Mouse (Mus musculus): ENCODE results near the gene Cyp1b1. TPM values are rescaled to one million over a fixed set of nuclear protein-coding genes. Genes with fewer than 3 reads are reported as not detected.

Cyp1b1 gene
- polyA plus RNA-seq, 1 experiment: 35.5 TPM

- no peak for DNase-seq (ENCODE audit: low read depth)
Measured at GRCm38 (mm10) chr17:79713643-79714367, 1.1 kb downstream of the Cyp1b1 start.

GRCm38 (mm10) chr17:79713276-79713642 lies 1.6 kb downstream of the Cyp1b1 start:
- DNase-seq (ENCODE audit: low read depth): no peak

GRCm38 (mm10) chr17:79712536-79712935 lies 2.3 kb downstream of the Cyp1b1 start:
- DNase-seq (ENCODE audit: low read depth): no peak

DNA sequence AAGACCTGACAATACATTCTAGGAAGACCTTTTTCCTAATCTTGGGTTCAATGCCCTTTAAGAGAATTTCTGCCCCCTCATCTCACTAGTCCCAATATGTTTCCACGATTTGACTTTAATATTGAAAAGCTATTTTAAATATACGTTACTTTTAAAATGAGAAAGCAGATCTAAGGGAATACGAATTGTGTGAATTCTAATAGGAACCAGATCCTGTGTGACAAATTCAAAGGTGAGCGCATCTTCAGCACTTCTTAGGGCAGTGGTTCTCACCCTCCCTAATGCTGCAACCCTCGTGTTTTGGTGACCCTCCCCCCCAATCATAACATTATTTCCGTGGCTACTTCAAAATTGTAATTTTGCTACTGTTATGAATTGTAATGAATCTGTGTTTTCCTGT lies 2.9 kb downstream of the Cyp1b1 start:
- no peak for DNase-seq (ENCODE audit: low read depth)

- DNase-seq (ENCODE audit: low read depth): no peak
Measured at GRCm38 (mm10) chr17:79710246-79710842, 4.5 kb downstream of the Cyp1b1 start.

- DNase-seq (ENCODE audit: low read depth): no peak
Measured at GRCm38 (mm10) chr17:79709718-79710117, 5.1 kb downstream of the Cyp1b1 start.

GRCm38 (mm10) chr17:79708168-79708567 lies 6.7 kb downstream of the Cyp1b1 start:
- no peak for DNase-seq (ENCODE audit: low read depth)

DNA sequence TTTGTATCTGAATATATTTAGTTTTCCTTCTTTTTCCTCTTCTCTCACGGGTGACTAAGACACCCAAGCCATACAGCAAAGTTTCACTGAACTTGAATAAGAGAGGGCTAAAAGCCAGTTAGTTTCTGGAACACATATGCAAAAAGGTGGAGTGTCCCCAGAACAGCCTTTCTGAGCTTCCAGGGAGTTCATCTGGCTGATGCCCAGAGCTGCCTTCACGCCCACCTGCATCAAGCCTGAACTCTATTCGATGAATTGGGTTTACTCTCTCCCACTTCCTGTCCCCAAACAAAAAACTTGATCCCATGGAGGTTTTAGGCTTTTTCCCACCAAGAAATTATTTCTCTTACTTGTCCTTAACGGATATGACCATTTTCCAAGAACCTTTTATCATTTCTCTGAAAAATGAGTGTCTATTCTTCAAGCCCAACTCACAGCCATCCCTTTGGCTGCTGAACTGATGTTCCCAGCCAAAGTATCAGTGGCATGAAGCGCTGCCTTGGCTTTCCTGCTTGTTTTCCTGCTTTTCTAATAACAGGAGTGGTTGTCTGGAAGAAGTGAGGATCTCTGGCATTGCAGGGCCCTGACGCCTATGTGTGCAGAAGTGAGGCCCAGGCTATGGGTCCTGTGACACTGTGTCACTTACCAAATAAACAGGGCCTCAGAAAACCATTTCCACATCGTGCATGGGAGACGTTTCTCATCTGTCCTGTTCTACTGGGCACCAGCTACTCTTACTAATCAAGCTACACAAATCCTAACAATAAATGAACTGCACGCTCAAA lies 9.0 kb downstream of the Cyp1b1 start:
- no peak for DNase-seq (ENCODE audit: low read depth)

- peak; percentile 54 for DNase-seq (ENCODE audit: low read depth)
Measured at GRCm38 (mm10) chr17:79700871-79701270, 14.0 kb downstream of the Cyp1b1 start.

DNA sequence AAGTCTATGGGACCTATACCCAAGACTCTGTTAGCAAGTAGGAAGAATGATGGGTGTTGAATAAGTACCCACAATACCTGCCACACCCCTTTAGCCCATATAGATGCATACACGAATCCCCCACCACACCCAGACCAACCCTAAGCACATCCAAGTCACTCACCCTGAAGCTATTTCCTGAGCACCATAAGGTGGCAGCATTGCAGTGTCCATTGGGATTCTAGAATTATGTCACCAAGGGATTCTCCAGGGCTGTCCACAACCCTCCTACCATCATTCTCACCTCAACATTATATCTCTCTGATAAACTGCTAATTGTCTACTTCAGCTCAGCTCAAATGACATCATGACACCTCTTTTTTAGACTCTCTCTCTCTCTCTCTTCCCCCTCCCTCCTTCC lies 15.7 kb downstream of the Cyp1b1 start:
- no peak for DNase-seq (ENCODE audit: low read depth)

GRCm38 (mm10) chr17:79695541-79695940 lies 19.3 kb downstream of the Cyp1b1 start:
- DNase-seq (ENCODE audit: low read depth): no peak

DNA sequence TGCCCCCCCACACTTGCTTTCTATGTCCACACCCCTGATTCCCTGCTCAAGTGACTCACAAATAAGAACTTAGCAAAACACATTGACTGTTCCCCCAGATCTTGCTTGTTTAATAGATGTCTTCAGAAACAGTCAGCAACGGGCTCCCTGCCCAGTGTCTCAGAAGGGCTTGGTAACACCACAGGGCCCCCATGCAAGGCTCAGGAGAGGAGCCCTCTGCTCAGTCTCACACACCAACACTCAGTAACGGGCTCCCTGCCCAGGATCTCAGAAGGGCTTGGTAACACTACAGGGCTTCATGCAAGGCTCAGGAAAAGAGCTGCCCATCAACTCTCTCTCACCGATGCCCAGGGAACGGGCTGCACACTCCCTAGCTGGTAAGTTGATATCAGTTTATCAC lies 19.8 kb downstream of the Cyp1b1 start:
- DNase-seq (ENCODE audit: low read depth): no peak

- DNase-seq (ENCODE audit: low read depth): no peak
Measured at GRCm38 (mm10) chr17:79670837-79671236, 44.0 kb downstream of the Cyp1b1 start.

DNA sequence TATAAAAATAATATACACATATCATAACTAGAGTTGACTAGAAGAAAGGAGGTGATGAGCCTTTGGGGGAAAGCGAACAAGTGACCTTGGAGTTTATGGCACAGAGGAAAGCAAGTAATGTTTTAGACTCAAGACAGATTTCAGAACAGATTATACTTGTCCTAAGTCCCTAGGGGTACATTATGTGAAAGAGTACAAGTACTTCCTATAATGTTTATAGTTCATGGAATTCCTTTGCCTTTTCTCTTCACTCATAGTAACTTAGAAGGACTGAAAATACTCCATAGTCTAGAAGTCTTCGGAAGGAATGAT lies 50.8 kb downstream of the Cyp1b1 start:
- no peak for DNase-seq (ENCODE audit: low read depth)

DNA sequence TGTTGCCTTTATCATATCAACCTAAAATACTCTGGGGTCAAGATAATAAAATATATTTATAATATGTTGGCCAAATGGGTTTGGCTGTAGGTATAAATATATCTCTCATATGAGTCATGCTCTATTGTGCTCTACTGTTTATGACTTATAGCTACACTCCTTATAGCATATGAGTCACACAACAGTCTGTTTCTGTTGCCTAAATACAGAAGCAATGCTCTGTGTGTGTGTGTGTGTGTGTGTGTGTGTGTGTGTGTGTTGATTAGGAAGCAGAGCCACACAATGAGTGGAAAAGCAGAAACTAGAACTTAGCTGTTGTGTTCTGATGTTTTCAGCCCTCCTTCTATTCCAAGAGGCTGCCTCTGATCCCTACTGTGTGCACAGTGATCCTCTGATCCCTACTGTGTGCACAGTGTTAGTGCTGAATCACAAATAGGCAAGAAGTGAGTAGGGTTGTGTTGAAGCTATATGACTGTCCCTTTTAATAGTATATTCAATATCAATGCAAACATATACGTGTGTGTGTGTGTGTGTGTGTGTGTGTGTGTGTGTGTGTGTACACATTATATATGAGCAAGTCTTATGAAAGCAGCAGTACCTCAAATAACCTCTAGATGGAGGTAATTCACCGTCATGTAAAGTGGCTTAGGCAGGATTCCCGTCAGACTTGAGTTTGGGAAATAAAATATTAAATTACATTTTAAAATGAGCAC lies 51.3 kb downstream of the Cyp1b1 start:
- no peak for DNase-seq (ENCODE audit: low read depth)

DNA sequence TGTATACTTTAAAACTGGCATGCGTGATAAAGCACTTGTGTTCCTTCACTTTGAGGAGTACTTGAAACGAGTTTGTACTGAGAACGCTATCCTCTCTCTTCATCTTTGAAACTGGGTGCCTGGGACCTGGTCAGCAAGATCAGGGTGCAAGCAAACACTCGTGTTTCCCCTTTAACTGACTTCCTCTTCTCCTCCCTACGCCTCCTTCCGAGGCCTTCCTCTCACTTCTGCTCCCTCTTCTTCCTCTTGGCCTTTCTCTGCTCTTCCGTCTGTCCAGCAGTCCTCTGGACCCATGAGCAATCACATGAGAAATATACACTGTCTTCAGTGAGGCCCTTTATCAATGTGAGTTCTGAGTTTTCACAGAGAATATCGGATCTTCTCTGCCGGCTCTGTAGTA lies 53.0 kb downstream of the Cyp1b1 start:
- DNase-seq (ENCODE audit: low read depth): no peak

DNA sequence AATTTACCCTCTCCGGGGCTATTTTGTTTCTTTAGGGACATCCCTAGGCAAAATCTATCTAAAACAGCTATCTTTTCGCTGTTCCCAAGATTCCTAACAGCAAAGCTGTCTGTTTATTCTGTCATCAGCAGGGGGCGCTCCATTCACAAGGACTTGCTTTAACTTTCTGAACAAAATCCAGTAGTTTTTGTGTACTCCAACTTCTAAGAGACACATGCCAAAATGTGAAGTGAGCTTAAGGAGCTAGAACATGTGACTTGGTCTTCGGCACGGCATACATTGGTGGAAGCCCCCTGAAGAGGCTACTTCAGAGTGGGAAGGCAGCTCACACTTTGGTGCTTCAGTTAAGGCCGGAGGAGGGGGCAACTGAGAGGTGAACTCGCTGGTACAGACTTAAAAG lies 53.5 kb downstream of the Cyp1b1 start:
- DNase-seq (ENCODE audit: low read depth): no peak

DNA sequence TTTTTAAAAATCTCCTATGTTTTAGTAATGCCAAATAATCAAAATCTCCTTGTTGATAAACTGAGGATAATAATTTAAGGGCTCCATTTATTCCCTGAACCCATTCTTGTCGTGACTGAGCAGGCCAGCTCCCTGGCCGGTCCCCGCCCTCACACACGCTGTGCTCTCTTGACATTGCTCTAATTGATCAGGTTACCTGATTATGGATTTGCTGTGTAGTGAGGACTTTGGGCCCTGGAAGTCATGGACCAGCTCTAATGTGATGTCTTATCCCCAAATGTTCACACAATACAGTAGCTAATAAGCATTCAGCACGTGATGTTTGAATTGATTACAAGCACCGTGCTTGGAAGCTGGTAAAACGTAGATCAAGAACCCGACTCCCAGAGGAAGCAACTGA lies 56.0 kb downstream of the Cyp1b1 start:
- no peak for DNase-seq (ENCODE audit: low read depth)

GRCm38 (mm10) chr17:79658452-79658851 lies 56.4 kb downstream of the Cyp1b1 start:
- no peak for DNase-seq (ENCODE audit: low read depth)

- no peak for DNase-seq (ENCODE audit: low read depth)
Measured at GRCm38 (mm10) chr17:79657785-79658184, 57.1 kb downstream of the Cyp1b1 start.

DNA sequence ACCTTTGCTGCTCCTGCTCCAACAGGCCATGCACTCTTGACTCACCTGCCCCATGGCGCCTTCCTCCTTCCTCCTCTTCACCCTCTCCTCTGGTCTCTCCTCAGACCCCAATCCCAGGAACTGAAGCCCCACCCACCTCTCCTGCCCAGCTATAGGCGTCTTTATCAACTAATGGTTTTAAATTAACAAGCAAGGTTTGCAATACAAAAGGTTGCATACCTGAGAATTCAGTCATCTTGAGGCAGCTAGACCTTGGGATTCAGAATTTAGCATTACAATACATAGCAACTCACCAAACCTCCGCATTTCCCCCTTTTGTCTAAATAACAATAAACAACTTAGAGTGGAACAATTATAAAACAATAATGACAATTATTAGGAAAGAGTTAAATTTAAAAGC lies 60.7 kb downstream of the Cyp1b1 start:
- DNase-seq (ENCODE audit: low read depth): no peak

DNA sequence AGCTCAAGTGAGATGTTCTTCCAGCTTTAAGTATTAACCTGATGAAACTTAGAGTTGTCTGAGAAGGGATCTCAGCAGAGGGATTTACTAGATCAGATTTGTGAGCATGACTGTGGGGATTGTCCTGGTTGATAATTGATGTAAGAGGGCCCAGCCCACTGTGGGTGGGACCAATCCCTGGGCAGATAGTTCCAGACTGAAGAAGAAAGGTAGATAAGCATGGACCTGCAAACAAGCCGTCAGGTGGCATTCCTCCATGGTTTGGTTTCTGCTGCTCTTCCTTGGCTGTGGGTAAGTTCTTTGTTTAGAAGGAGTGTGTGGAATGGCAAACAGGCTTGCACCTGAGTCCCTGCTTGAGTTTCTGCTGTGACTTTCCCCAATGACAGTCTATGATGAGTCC lies 61.7 kb downstream of the Cyp1b1 start:
- no peak for DNase-seq (ENCODE audit: low read depth)

Data from gonadal fat pad, adult 2 months (tissue).